Mouse (Mus musculus): ENCODE data around the gene Ggt6.

- TF ChIP-seq GATA1 (IDR thresholded peaks at IDR 0.05; ENCODE audit: borderline replicate concordance, low read length) (no peak), FLI1 (IDR thresholded peaks at IDR 0.05; ENCODE audit: low read length) (no peak)
These were observed 38.3 kb upstream of the Ggt6 start for GRCm38 (mm10) chr11:72397072-72397471.
